Mouse (Mus musculus) hindbrain, embryonic 11.5 days (tissue): ENCODE results near the gene Atp11b. TPM values are rescaled to one million over a fixed set of nuclear protein-coding genes. Genes with fewer than 3 reads are reported as not detected.

Experiments used
- ATAC-seq: fragments of 200-750 bp; cut with Nextera tagmentation; 2 replicates; pipeline ENCODE4 v1.8.0; 2017; ENCODE audit warnings: mild to moderate bottlenecking, moderate TSS enrichment, moderate library complexity; ENCODE audit not compliant: low FRiP score
- DNase-seq: peaks from one replicate; pipeline ENCODE4 v3.0.0-alpha.2; 2015; ENCODE audit warnings: low spot score
- H3K27ac ChIP-seq: fragments of 300-500 bp; sonication (generic); 2 replicates; pipeline ENCODE4 v1.5.1; 2014; ENCODE audit warnings: mild to moderate bottlenecking, low read depth, low read length
- H3K27me3 ChIP-seq: fragments of 300-500 bp; sonication (generic); 2 replicates; pipeline ENCODE4 v1.6.1; 2014; ENCODE audit warnings: mild to moderate bottlenecking, low read length, moderate library complexity, mixed read lengths; ENCODE audit not compliant: control insufficient read depth, insufficient read depth
- H3K36me3 ChIP-seq: fragments of 300-500 bp; sonication (generic); 2 replicates; pipeline ENCODE4 v1.6.1; 2014; ENCODE audit warnings: mild to moderate bottlenecking, low read length, moderate library complexity, mixed read lengths; ENCODE audit not compliant: control insufficient read depth, insufficient read depth
- H3K4me1 ChIP-seq: fragments of 300-500 bp; sonication (generic); replicated peaks from 2 replicates; pipeline ENCODE4 v1.6.1; 2014; ENCODE audit warnings: low read length, mixed read lengths; ENCODE audit not compliant: control insufficient read depth, insufficient read depth
- H3K4me2 ChIP-seq: fragments of 300-500 bp; sonication (generic); replicated peaks from 2 replicates; pipeline ENCODE4 v1.6.1; 2014; ENCODE audit warnings: mild to moderate bottlenecking, low read depth, low read length
- H3K4me3 ChIP-seq: fragments of 300-500 bp; sonication (generic); 2 replicates; pipeline ENCODE4 v1.5.1; 2014; ENCODE audit warnings: low read depth, low read length
- H3K9ac ChIP-seq: fragments of 300-500 bp; sonication (generic); 2 replicates; pipeline ENCODE4 v1.6.1; 2014; ENCODE audit warnings: low read depth, low read length
- H3K9me3 ChIP-seq: fragments of 300-500 bp; sonication (generic); 2 replicates; pipeline ENCODE4 v1.6.1; 2016; ENCODE audit warnings: low read length; ENCODE audit not compliant: control insufficient read depth
- WGBS: fragments of 180-500 bp; shearing (Covaris S2); extraction: QIAGEN DNeasy Blood & Tissue Kit; methylation state at CpG from one replicate; pipeline ENCODE4 v1.1.7; 2014; 5-methylcytosine and 5-hydroxymethylcytosine counted together
- polyA plus RNA-seq: library from polyadenylated mRNA; unstranded; fragments of >200 nt; fragmentation: Nextera tagmentation; extraction: Ambion mirVana; gene quantifications from 2 replicates; pipeline ENCODE4 v1.2.1, GENCODE M21; 2014

Gene Atp11b
- polyA plus RNA-seq, 1 experiment from 2014 or later: 30.0 TPM

GRCm38 (mm10) chr3:35751724-35752123, 2.2 kb upstream of the Atp11b start:
- ATAC-seq: no peak
- WGBS: 60% methylated on average over 2 of the region's 2 CpGs

GRCm38 (mm10) chr3:35762735-35763134, 8.8 kb downstream of the Atp11b start:
- H3K4me1 ChIP-seq: no peaks in the 10 kb centered on the region
- H3K4me3 ChIP-seq: no peak overlapping the region
- no peak for DNase-seq
- H3K4me2 ChIP-seq: no peak overlapping the region
- ATAC-seq: no peak
- H3K27ac ChIP-seq: no peak overlapping the region
- H3K9ac ChIP-seq: no peak overlapping the region
- no peaks in the 10 kb centered on the region for H3K36me3 ChIP-seq
- H3K9me3 ChIP-seq: no peaks in the 10 kb centered on the region
- no peaks in the 10 kb centered on the region for H3K27me3 ChIP-seq
- 88% methylated on average over 4 of the region's 4 CpGs for WGBS

More at GRCm38 (mm10) chr3:35751724-35752123, 2.2 kb upstream of the Atp11b start:
- Histone ChIP-seq H3K4me1 (no peaks in the 10 kb centered on the region), H3K27ac (no peak overlapping the region), H3K4me3 (no peak overlapping the region), H3K9ac (no peak overlapping the region), H3K27me3 (no peaks in the 10 kb centered on the region), H3K4me2 (no peak overlapping the region), H3K36me3 (no peaks in the 10 kb centered on the region), H3K9me3 (no peaks in the 10 kb centered on the region)
- DNase-seq: no peak

GRCm38 (mm10) chr3:35764637-35765617, 11.0 kb downstream of the Atp11b start:
- no peak overlapping the region for H3K9ac ChIP-seq
- no peak overlapping the region for H3K27ac ChIP-seq
- no peaks in the 10 kb centered on the region for H3K27me3 ChIP-seq
- H3K4me1 ChIP-seq: no peaks in the 10 kb centered on the region
- DNase-seq: no peak
- no peak overlapping the region for H3K4me3 ChIP-seq
- H3K4me2 ChIP-seq: no peak overlapping the region
- no peaks in the 10 kb centered on the region for H3K36me3 ChIP-seq
- 83% methylated on average over 7 of the region's 7 CpGs for WGBS
- H3K9me3 ChIP-seq: no peaks in the 10 kb centered on the region
- no peak for ATAC-seq

GRCm38 (mm10) chr3:35779748-35780147, 25.8 kb downstream of the Atp11b start:
- no peaks in the 10 kb centered on the region for H3K27me3 ChIP-seq
- DNase-seq: no peak
- H3K4me2 ChIP-seq: no peak overlapping the region
- H3K4me3 ChIP-seq: no peak overlapping the region
- 81% methylated on average over 3 of the region's 3 CpGs for WGBS
- no peaks in the 10 kb centered on the region for H3K36me3 ChIP-seq
- H3K27ac ChIP-seq: no peak overlapping the region
- H3K4me1 ChIP-seq: no peaks in the 10 kb centered on the region
- H3K9ac ChIP-seq: no peak overlapping the region
- no peak for ATAC-seq
- H3K9me3 ChIP-seq: no peaks in the 10 kb centered on the region

GRCm38 (mm10) chr3:35802040-35802439, 48.1 kb downstream of the Atp11b start:
- Histone ChIP-seq H3K4me2 (no peak overlapping the region), H3K9me3 (no peaks in the 10 kb centered on the region), H3K9ac (no peak overlapping the region), H3K36me3 (0 out of 2 replicates have a peak, but pooled peaks cover 5% of the 10 kb centered on the region), H3K27ac (no peak overlapping the region), H3K27me3 (no peaks in the 10 kb centered on the region), H3K4me1 (no peaks in the 10 kb centered on the region), H3K4me3 (no peak overlapping the region)
- 87% methylated on average over 2 of the region's 2 CpGs for WGBS
- DNase-seq (no peak), ATAC-seq (no peak)

GRCm38 (mm10) chr3:35819887-35820286, 66.0 kb downstream of the Atp11b start:
- WGBS: 95% methylated on average over 3 of the region's 3 CpGs
- H3K36me3 ChIP-seq: no peaks in the 10 kb centered on the region

GRCm38 (mm10) chr3:35822036-35822435, 68.1 kb downstream of the Atp11b start:
- WGBS: 94% methylated on average over 3 of the region's 3 CpGs

More at GRCm38 (mm10) chr3:35819887-35820286, 66.0 kb downstream of the Atp11b start:
- Histone ChIP-seq H3K4me1 (no peaks in the 10 kb centered on the region), H3K9ac (no peak overlapping the region), H3K9me3 (no peaks in the 10 kb centered on the region), H3K27me3 (no peaks in the 10 kb centered on the region), H3K4me2 (no peak overlapping the region), H3K4me3 (no peak overlapping the region), H3K27ac (no peak overlapping the region)
- ATAC-seq: no peak
- DNase-seq: no peak

GRCm38 (mm10) chr3:35849326-35849725, 95.4 kb downstream of the Atp11b start:
- DNase-seq (no peak), ATAC-seq (no peak)
- Histone ChIP-seq H3K4me2 (no peak overlapping the region), H3K4me1 (no peaks in the 10 kb centered on the region), H3K9me3 (no peaks in the 10 kb centered on the region), H3K9ac (no peak overlapping the region), H3K36me3 (no peaks in the 10 kb centered on the region), H3K4me3 (no peak overlapping the region), H3K27me3 (no peaks in the 10 kb centered on the region), H3K27ac (no peak overlapping the region)
- WGBS: 92% methylated on average over 9 of the region's 9 CpGs

More at GRCm38 (mm10) chr3:35822036-35822435, 68.1 kb downstream of the Atp11b start:
- DNase-seq (no peak), ATAC-seq (no peak)
- Histone ChIP-seq H3K27ac (no peak overlapping the region), H3K4me2 (no peak overlapping the region), H3K36me3 (no peaks in the 10 kb centered on the region), H3K9ac (no peak overlapping the region), H3K27me3 (no peaks in the 10 kb centered on the region), H3K4me1 (no peaks in the 10 kb centered on the region), H3K9me3 (no peaks in the 10 kb centered on the region), H3K4me3 (no peak overlapping the region)

- no peak for DNase-seq
Measured at GRCm38 (mm10) chr3:35883267-35883666, 129.4 kb downstream of the Atp11b start.

More at GRCm38 (mm10) chr3:35883267-35883666, 129.4 kb downstream of the Atp11b start:
- ATAC-seq: no peak
- Histone ChIP-seq H3K4me2 (no peak overlapping the region), H3K27ac (no peak overlapping the region), H3K27me3 (no peaks in the 10 kb centered on the region), H3K4me3 (no peak overlapping the region), H3K36me3 (no peaks in the 10 kb centered on the region), H3K9ac (no peak overlapping the region), H3K9me3 (no peaks in the 10 kb centered on the region), H3K4me1 (no peaks in the 10 kb centered on the region)
